In genomic region chr10:33092400-33092799, GRCm38 (mm10) we compare ENCODE assay signal across 28 mouse cellular contexts. TPM values are rescaled to one million over a fixed set of nuclear protein-coding genes. Genes with fewer than 3 reads are reported as not detected.
A peak's percentile ranks its signal among the peaks of the same experiment; 100 is the strongest.
DNase-seq lines count a peak whose midpoint lies in the region; ATAC-seq and TF ChIP-seq lines count a peak whose summit lies in the region.
"Had no signal": no experiment of that assay in that cellular context is flagged by ENCODE, and none has a peak within 500 bp of the region (broad histone marks: within the 10 kb centered on the region; RNA-seq: fewer than 3 reads in every experiment).

No protein-coding gene starts in this region.

- intact Hi-C loops in gastrocnemius, postnatal 14 days (cut with DNase I; ENCODE audit: low total_unique reads), result no loop called here

- H3K9ac ChIP-seq in heart, embryonic 14.5 days (ENCODE audit: low read length), result no peak overlapping the region
- H3K9ac ChIP-seq in heart, postnatal 0 days (replicated peaks; ENCODE audit: low read depth, low read length), result no peak overlapping the region
- H3K9ac ChIP-seq in heart, embryonic 12.5 days, result no peak overlapping the region
- H3K9ac ChIP-seq: embryonic facial prominence, embryonic 12.5 days; embryonic facial prominence, embryonic 15.5 days; forebrain, postnatal 0 days; hindbrain, embryonic 12.5 days; hindbrain, embryonic 15.5 days had no signal

- DNase-seq in gastrocnemius, postnatal 14 days, result peak; percentile 8
- DNase-seq in gastrocnemius, adult 8-10 months (ENCODE audit: low spot score in 2 of 2), result no peak
- DNase-seq in heart, adult 8-10 months (ENCODE audit: low spot score), result no peak
- peak; percentile 89 for DNase-seq in heart, postnatal 0 days (ENCODE audit: low spot score)
- DNase-seq in skeletal muscle tissue, adult 2 months (ENCODE audit: low read depth, low spot score), result peak; percentile 73
- no peak for DNase-seq in ovary, postnatal 10 days (ENCODE audit: low spot score)
- DNase-seq: adrenal gland, adult 2 months; adrenal gland, postnatal 14 days; cerebellum, adult 11 months; cerebellum, adult 2 months; cerebellum, adult 9-11 months; cerebellum, postnatal 25 days; forebrain, postnatal 0 days; gastrocnemius, postnatal 25 days; kidney, adult 2 months had no signal

- WGBS in heart, embryonic 14.5 days, result 19% methylated on average over 1 of the region's 1 CpGs
- WGBS in heart, postnatal 0 days, result 18% methylated on average over 1 of the region's 1 CpGs
- WGBS in heart, embryonic 12.5 days, result 23% methylated on average over 1 of the region's 1 CpGs

- H3K27ac ChIP-seq in heart, embryonic 14.5 days (replicated peaks in 1 of 2; ENCODE audit: control insufficient read depth in 1 of 2, insufficient read depth in 1 of 2, low read depth in 2 of 2, low read length in 2 of 2), result no peak overlapping the region
- no peak overlapping the region for H3K27ac ChIP-seq in heart, postnatal 0 days (ENCODE audit: low read depth)
- H3K27ac ChIP-seq in heart, embryonic 12.5 days (ENCODE audit: poor library complexity, severe bottlenecking), result no peak overlapping the region
- H3K27ac ChIP-seq: embryonic facial prominence, embryonic 12.5 days; embryonic facial prominence, embryonic 15.5 days; hindbrain, embryonic 12.5 days; hindbrain, embryonic 15.5 days had no signal

- peak overlapping the region; percentile 43 for H3K4me2 ChIP-seq in heart, embryonic 14.5 days (ENCODE audit: low read length)
- H3K4me2 ChIP-seq in heart, postnatal 0 days (ENCODE audit: low read depth, low read length), result no peak overlapping the region
- no peak overlapping the region for H3K4me2 ChIP-seq in heart, embryonic 12.5 days
- H3K4me2 ChIP-seq: embryonic facial prominence, embryonic 12.5 days; embryonic facial prominence, embryonic 15.5 days; hindbrain, embryonic 12.5 days; hindbrain, embryonic 15.5 days had no signal

- TF ChIP-seq CTCF in heart, postnatal 0 days (IDR thresholded peaks at IDR 0.05; ENCODE audit: low read depth), result no peak

- no peaks in the 10 kb centered on the region for H3K27me3 ChIP-seq in heart, embryonic 14.5 days (ENCODE audit: control insufficient read depth, insufficient read depth, low read length)
- no peaks in the 10 kb centered on the region for H3K27me3 ChIP-seq in heart, postnatal 0 days (ENCODE audit: control insufficient read depth, insufficient read depth, low read length)
- no peaks in the 10 kb centered on the region for H3K27me3 ChIP-seq in heart, embryonic 12.5 days (replicated peaks)
- H3K27me3 ChIP-seq: embryonic facial prominence, embryonic 12.5 days; embryonic facial prominence, embryonic 15.5 days; hindbrain, embryonic 12.5 days; hindbrain, embryonic 15.5 days had no signal

- no peak overlapping the region for H3K4me3 ChIP-seq in heart, embryonic 14.5 days (ENCODE audit: control insufficient read depth in 1 of 2, insufficient read depth in 1 of 2, low read depth in 1 of 2, low read length in 2 of 2)
- no peak overlapping the region for H3K4me3 ChIP-seq in heart, postnatal 0 days (ENCODE audit: low read depth, low read length)
- H3K4me3 ChIP-seq in heart, embryonic 12.5 days, result no peak overlapping the region
- H3K4me3 ChIP-seq: embryonic facial prominence, embryonic 12.5 days; embryonic facial prominence, embryonic 15.5 days; hindbrain, embryonic 12.5 days; hindbrain, embryonic 15.5 days had no signal

- H3K4me1 ChIP-seq in heart, embryonic 14.5 days (ENCODE audit: control insufficient read depth in 2 of 2, insufficient read depth in 2 of 2, low read length in 2 of 2), result peaks cover 0 to 28% of the 10 kb centered on the region in 2 experiments; a peak in 2 of 4 replicates
- peaks cover 18% of the 10 kb centered on the region for H3K4me1 ChIP-seq in heart, postnatal 0 days (ENCODE audit: control insufficient read depth, insufficient read depth)
- H3K4me1 ChIP-seq in heart, embryonic 12.5 days (replicated peaks), result peaks cover 16% of the 10 kb centered on the region
- H3K4me1 ChIP-seq: embryonic facial prominence, embryonic 12.5 days; embryonic facial prominence, embryonic 15.5 days; hindbrain, embryonic 12.5 days; hindbrain, embryonic 15.5 days had no signal

- peak; percentile 69; the same call in 1 of the 2 replicates for ATAC-seq in heart, embryonic 14.5 days (ENCODE audit: insufficient number of reproducible peaks, insufficient read depth, low FRiP score, low read depth)
- peak; percentile 87 for ATAC-seq in heart, postnatal 0 days (ENCODE audit: insufficient read depth, low read depth)
- ATAC-seq in heart, embryonic 12.5 days (ENCODE audit: insufficient number of reproducible peaks, low FRiP score), result no peak
- ATAC-seq: CD4-positive, CD25-positive, alpha-beta regulatory T cell, adult 4 months; forebrain, embryonic 14.5 days; forebrain, postnatal 0 days; intestine, postnatal 0 days had no signal

- H3K36me3 ChIP-seq in heart, embryonic 14.5 days (ENCODE audit: control insufficient read depth, insufficient read depth, low read length), result no peaks in the 10 kb centered on the region
- no peaks in the 10 kb centered on the region for H3K36me3 ChIP-seq in heart, postnatal 0 days (replicated peaks; ENCODE audit: control insufficient read depth, insufficient read depth, low read length)
- H3K36me3 ChIP-seq in heart, embryonic 12.5 days, result no peaks in the 10 kb centered on the region
- H3K36me3 ChIP-seq: embryonic facial prominence, embryonic 12.5 days; embryonic facial prominence, embryonic 15.5 days; hindbrain, embryonic 12.5 days; hindbrain, embryonic 15.5 days had no signal

- no peak for TF ChIP-seq EP300 in heart, postnatal 0 days (IDR thresholded peaks at IDR 0.05; ENCODE audit: low read depth)

- H3K9me3 ChIP-seq in heart, embryonic 14.5 days (ENCODE audit: control insufficient read depth, low read length), result no peaks in the 10 kb centered on the region
- H3K9me3 ChIP-seq in heart, postnatal 0 days (replicated peaks; ENCODE audit: control insufficient read depth, low read length), result no peaks in the 10 kb centered on the region
- no peaks in the 10 kb centered on the region for H3K9me3 ChIP-seq in heart, embryonic 12.5 days (replicated peaks)
- H3K9me3 ChIP-seq: embryonic facial prominence, embryonic 12.5 days; embryonic facial prominence, embryonic 15.5 days; hindbrain, embryonic 12.5 days; hindbrain, embryonic 15.5 days had no signal

RNA-seq across cellular contexts. Expression of gene Trdn, which starts 12.0 kb away (rescaled TPM):
- 1,000 to 10,000 TPM; 1,532 to 1,541 TPM for total RNA-seq in gastrocnemius, postnatal 14 days (2021)
- total RNA-seq in gastrocnemius, adult 8-10 months (2022), result 1,000 to 10,000 TPM; 1,129 to 1,308 (median 1,210) TPM
- 304 and 306 TPM in 2 replicates for polyA plus RNA-seq in heart, embryonic 14.5 days (2014; fragmentation: Nextera tagmentation; extraction: Ambion mirVana)
- 100 to 1,000 TPM; 341 to 381 (median 355) TPM for total RNA-seq in heart, adult 8-10 months (2022)
- 98.5 and 133 TPM in 2 replicates for total RNA-seq in heart, postnatal 0 days (2014; rRNA removed; ENCODE audit: low replicate concordance)
- 511 and 519 TPM in 2 replicates for polyA plus RNA-seq in heart, postnatal 0 days (2015; fragmentation: Nextera tagmentation; extraction: Ambion mirVana)
- polyA plus RNA-seq in heart, embryonic 12.5 days (2016; fragmentation: Nextera tagmentation; extraction: Ambion mirVana), result 196 and 209 TPM in 2 replicates
- total RNA-seq: adrenal gland, adult 2 months; adrenal gland, postnatal 14 days; common myeloid progenitor, adult 5-6 weeks; hematopoietic stem cell, adult 5-6 weeks; MEL had no signal
- polyA plus RNA-seq: adrenal gland, adult 2 months; CD4-positive, CD25-positive, alpha-beta regulatory T cell, adult 4 months; forebrain, embryonic 14.5 days; kidney, embryonic 14.5 days had no signal

Comparison
In these comparisons a context has a peak if more than half of its experiments do, and no peak if none do; other contexts are left out.
1. DNase-seq: peak in gastrocnemius, postnatal 14 days (single experiment), heart, postnatal 0 days (single experiment) and skeletal muscle tissue, adult 2 months (single experiment); none in gastrocnemius, adult 8-10 months (0 of 2), heart, adult 8-10 months (single experiment) and ovary, postnatal 10 days (single experiment).